Mouse (Mus musculus): ENCODE measurements at regions not wholly inside any gene's neighbourhood (a gene's known extent, or its start where the extent isn't known, plus 50 kb on each side); places are given as distances from the start of the nearest gene placed in this dataset.

DNA sequence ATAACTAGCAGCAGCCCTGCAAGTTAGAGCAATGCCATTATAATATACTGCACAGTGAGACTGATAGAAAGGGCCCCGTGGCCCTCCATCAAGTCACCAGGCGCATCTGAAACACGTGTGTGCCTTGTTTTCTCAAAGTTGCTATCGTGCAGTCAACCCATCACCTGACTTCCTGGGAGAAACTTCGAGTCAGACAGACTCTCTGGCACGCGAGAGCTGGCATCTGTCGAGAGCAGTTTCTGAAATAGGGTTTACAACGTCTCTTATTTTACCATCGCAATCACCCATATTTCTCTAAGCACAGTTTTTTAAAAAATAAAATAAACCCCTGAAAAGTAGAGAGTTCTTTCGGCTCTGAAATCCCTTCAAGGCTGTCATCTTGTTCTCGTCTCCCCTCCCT lies 169.8 kb downstream of the 3110018I06Rik start:
- no peak for DNase-seq (ENCODE audit: low spot score)

DNA sequence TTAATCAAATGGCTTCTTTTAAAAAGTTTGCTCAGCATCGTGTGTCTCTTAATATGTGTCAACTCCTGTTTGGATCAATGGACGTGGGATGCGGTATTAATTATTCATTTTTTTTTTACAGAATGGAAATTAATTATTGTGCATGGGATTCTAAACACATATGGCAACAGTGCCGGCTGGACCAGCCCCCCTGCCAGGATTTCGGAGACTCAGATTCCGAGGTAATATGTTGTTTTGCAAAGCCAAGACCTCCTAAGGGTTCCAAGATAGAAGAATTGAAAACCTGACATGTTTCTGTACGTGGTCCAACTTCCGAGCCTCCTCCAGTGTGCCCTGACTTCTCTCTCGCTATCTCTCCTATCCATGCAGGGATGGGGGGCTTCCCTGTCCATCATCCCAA lies 170.4 kb downstream of the 3110018I06Rik start:
- no peak for DNase-seq (ENCODE audit: low spot score)

- no peak for DNase-seq (ENCODE audit: low spot score)
Observed at GRCm38 (mm10) chr12:107662624-107663023, 174.2 kb downstream of the 3110018I06Rik start.

DNA sequence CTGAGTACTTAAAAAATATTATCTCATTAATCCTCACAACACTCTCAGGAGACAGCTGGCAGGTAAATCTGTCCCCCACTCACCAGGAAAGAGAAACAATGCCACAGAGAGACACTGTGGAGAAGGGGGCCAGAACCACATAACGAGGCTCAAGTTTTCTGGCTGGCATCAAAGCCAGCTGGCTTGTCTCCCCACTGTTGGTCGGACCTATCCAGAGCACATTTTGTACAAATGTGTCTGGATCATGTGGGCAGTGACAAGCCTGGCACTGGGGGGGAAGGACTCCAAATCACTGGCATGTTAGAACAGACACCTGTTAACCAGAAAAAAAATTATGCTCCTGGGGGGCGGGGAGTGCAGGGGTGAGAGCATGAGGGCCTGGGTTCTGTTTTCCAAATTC lies 179.4 kb downstream of the 3110018I06Rik start:
- DNase-seq (ENCODE audit: low spot score) = no peak

DNA sequence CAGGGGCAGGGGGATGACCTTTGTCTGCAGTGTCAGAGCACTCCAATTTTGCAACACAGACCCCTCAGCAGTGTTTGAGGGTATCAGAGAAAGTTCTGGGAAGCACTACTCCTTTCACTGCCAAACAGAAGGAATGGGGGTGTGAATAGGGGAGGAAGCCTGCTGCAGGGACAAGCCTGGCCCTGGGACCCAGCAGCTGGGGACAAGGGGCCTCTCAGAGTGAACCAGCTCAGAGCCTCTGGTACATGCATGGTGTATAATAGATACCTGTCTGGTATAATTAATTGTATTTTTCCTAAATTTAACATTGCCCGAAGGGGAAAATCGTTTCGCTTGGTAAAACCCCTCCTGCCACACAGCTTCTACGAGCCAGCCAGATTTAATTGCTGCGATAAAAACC lies 180.6 kb downstream of the 3110018I06Rik start:
- no peak for DNase-seq (ENCODE audit: low spot score)

GRCm38 (mm10) chr12:107669450-107669849 lies 181.0 kb downstream of the 3110018I06Rik start:
- no peak for DNase-seq (ENCODE audit: low spot score)

- DNase-seq (ENCODE audit: low spot score) = no peak
Observed at GRCm38 (mm10) chr12:107669910-107670309, 181.5 kb downstream of the 3110018I06Rik start.

GRCm38 (mm10) chr12:107677076-107677475 lies 188.6 kb downstream of the 3110018I06Rik start:
- no peak for DNase-seq (ENCODE audit: low spot score)

DNA sequence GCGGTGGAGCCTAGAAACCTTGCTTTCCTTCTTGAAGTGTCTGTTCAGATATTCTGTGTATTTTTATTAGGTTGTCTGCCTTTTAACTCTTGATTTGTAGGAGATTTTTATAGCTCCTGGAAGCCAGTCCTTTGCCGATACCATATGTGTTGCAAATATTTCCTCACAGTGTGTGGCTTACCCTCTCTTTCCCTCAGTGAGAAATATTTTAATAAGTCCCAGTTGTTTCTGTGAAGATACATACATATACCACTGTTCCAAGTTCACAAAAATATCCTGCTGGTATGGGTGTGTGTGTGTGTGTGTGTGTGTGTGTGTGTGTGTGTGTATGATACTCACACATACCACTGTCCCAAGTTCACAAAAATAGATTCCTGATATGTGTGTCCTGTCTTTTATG lies 199.0 kb downstream of the 3110018I06Rik start:
- DNase-seq (ENCODE audit: low spot score) = no peak

GRCm38 (mm10) chr12:107689418-107689817 lies 201.0 kb downstream of the 3110018I06Rik start:
- DNase-seq (ENCODE audit: low spot score) = no peak

- no peak for DNase-seq (ENCODE audit: low spot score)
Observed at GRCm38 (mm10) chr12:107690061-107690460, 201.6 kb downstream of the 3110018I06Rik start.

DNA sequence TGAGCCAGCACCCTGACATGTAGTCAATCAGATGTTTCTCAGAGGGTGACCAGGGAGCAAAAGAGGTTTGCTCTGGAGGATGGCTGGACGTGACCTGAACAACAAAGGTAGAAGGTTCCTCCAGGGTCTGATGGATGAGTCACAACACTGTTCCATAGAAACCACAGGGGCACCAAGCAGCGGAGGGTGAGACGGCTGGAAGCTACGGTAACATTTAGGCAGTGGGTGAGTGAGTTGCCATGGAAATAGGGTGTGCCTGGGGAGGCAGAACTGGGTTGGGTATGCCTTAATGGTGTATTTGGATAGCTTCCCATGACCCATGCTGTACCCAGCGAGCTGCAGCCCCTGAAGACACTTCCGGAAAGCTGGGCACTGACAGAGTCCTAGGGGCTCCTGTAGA lies 205.3 kb downstream of the 3110018I06Rik start:
- DNase-seq (ENCODE audit: low spot score) = no peak

- DNase-seq (ENCODE audit: low spot score) = no peak
Observed at GRCm38 (mm10) chr12:107695014-107695413, 206.6 kb downstream of the 3110018I06Rik start.

GRCm38 (mm10) chr12:107695438-107696267 lies 207.2 kb downstream of the 3110018I06Rik start:
- no peak for DNase-seq (ENCODE audit: low spot score)

- no peak for DNase-seq (ENCODE audit: low spot score)
Observed at GRCm38 (mm10) chr12:107700317-107700716, 211.9 kb downstream of the 3110018I06Rik start.

DNA sequence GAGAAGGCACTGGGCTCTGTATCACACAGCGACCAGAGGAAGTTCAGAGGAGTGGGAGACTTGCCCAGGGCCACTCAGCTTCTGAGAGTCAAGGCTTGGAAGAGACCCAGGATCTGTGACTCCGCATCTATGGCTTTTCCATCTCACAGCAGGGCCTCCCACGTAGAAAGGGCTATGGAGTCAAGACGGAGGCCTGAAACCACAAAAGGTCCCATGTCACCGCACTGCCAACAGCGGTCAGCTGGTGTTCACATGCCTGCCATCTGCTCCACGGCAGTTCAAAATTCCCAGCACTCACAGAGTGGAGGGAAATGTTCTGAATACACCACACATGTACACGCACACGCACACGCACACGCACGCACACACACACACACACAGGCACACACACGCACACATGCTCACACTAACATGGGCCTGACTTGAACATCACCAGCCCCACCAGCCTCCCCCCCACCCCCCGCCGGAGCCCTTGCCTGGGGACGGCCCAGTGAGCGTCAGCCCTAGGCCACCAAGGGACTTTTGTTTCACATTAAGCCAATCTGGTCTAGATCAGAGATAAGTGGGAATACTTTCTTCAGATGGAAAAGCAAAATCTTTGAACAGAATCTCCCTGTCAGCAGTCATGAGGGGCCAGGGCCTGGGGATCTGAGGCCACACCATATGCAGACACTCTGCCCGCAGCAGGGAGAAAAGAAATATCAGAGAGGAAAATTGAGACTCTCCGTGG lies 212.6 kb downstream of the 3110018I06Rik start:
- no peak for DNase-seq (ENCODE audit: low spot score)

- DNase-seq (ENCODE audit: low spot score) = no peak
Observed at GRCm38 (mm10) chr12:107708812-107709211, 220.4 kb downstream of the 3110018I06Rik start.

- no peak for DNase-seq (ENCODE audit: low spot score)
Observed at GRCm38 (mm10) chr12:107711017-107711416, 222.6 kb downstream of the 3110018I06Rik start.

- no peak for DNase-seq (ENCODE audit: low spot score)
Observed at GRCm38 (mm10) chr12:107711675-107712074, 223.2 kb downstream of the 3110018I06Rik start.

DNA sequence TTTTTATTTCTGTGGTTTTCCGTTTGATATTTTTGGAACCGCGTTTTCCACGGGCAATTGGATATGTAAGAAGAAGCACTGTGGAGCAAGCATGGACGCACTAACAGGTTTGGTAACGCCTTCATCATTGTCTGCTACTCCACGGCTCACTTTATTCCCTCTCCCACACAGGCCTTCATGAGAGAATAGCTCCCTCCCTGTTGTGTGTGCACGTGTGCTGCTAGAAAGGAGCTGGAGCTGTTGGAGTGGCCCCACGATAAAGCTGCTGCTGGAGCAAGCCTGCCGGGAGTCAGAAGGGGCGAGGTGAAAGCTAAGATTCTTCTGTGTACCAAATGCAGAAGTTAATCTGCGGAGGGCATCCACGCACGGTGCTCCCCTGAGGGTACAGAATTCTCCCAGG lies 224.8 kb downstream of the 3110018I06Rik start:
- no peak for DNase-seq (ENCODE audit: low spot score)

DNA sequence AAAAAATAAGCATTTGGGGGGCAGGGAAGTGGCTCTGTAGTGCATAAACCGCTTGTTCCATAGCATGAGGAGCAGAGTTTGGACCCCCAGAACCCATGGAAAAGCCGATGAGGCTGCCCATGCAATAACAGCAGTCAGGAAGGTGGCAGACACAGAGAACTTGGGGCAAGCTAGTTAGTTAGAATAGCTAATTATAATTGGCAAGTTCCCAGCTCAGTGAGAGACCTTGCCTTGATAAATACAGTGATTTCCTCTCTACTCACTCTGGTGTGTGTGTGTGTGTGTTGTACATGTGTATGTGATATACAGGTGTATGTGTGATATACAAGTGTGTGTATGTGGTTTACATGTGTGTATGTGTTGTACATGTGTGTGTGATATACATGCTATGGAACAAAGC lies 226.4 kb downstream of the 3110018I06Rik start:
- DNase-seq (ENCODE audit: low spot score) = no peak

DNA sequence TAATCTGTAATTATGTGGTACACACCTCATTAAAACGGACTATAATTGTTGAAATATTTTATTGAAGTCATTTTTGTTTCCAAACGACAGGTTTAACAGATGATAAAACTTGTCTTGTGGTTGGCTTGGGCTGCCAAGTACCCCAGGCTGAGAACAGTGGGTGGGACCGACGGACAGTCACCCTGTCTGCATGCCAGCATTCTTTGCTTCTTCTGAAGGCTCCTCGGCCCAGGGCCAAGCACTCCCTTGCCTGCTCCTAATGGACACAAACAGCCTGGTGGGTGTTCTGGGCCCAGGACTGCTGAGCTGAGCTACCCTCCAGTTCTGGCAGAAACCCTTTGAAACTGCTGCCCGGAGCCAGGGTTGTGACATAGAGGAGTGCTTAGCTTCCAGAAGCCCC lies 227.4 kb downstream of the 3110018I06Rik start:
- no peak for DNase-seq (ENCODE audit: low spot score)

GRCm38 (mm10) chr12:107720941-107721340 lies 232.5 kb downstream of the 3110018I06Rik start:
- no peak for DNase-seq (ENCODE audit: low spot score)

All from urinary bladder, adult 2 months (tissue).